Mouse (Mus musculus) CH12.LX (cell line): ENCODE measurements at regions not wholly inside any gene's neighbourhood (a gene's known extent, or its start where the extent isn't known, plus 50 kb on each side); places are given as distances from the start of the nearest gene placed in this dataset.

Source experiments
- CTCF ChIP-seq, 2 experiments: IDR thresholded peaks in 1 of 2; conservative IDR thresholded peaks in 1 of 2; 2 replicates each; pipeline ENCODE4 v1.5.1; 2011 to 2012; ENCODE audit warnings: low read depth in 2 of 2, low read length in 2 of 2, improper control_type of control experiment in 1 of 2, inconsistent platforms in 1 of 2, mild to moderate bottlenecking in 1 of 2, moderate library complexity in 1 of 2
- ZC3H11A ChIP-seq: IDR thresholded peaks from 2 replicates; pipeline ENCODE4 v1.6.1; 2012; ENCODE audit warnings: low read depth, mild to moderate bottlenecking, inconsistent platforms, low read length, improper control_type of control experiment

- TF ChIP-seq CTCF (conservative IDR thresholded peaks at IDR 0.05 in 1 of 2, IDR thresholded peaks at IDR 0.05 in 1 of 2; ENCODE audit: low read depth in 2 of 2, low read length in 2 of 2): no peak
- no peak for TF ChIP-seq ZC3H11A
Observed at GRCm38 (mm10) chr3:56575422-56575821, 391.9 kb upstream of the Nbea start.
